Mouse (Mus musculus): ENCODE data around the gene Gdf15.

Gene Gdf15

DNA sequence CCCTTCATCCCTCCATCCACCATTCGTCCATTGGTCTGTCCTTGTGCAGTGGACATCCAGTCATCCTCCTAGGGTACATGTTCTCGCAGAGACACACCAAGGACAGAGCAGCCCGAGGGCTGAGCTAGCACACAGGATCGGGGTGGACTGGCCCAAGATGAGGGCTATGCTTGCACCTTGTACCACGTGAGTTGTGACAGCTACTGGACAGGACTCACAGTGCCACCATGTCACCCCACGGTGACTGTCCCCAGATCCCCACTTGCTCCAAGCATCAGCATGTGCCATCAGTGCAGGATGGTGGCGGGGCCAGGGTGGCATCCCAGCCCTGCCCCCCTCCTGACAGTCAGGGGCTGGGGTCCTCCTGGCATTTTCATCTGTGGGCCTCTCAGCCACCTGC lies 27.7 kb downstream of the Gdf15 start:
- whole genome bisulfite sequencing = 89% methylated on average over 7 of the region's 7 CpGs

DNA sequence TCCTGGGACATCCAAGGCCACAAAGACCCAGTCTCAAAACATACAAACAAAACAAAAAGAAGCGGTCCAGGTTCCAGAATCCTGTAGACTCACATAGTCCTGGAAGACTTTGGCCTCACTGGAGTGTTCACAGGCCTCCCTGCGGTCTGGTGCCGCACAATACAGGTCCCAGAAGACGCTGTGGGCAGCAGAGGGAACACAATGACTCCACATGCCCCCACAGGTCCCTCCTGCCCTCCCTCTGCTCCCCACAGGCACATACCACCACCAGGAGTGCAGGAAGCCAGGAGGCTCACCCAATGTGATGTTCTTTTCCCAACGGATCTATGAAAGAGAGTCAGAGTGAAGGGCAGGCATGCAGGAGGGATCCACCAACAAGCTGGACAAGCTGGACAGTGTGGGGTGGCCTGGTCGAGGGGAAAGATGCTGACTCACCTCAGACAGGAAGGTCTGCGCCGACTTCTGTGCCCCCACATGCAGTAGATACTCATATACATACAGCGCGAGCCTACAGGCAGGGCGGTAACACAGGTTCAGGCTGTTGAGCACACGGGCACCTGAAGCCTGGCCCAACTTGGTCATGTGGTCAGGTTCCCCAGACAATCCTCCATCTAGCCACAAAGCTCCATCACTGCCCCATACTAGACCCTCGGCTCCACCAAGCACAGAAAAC lies 30.0 kb downstream of the Gdf15 start:
- WGBS = 93% methylated on average over 13 of the region's 13 CpGs

DNA sequence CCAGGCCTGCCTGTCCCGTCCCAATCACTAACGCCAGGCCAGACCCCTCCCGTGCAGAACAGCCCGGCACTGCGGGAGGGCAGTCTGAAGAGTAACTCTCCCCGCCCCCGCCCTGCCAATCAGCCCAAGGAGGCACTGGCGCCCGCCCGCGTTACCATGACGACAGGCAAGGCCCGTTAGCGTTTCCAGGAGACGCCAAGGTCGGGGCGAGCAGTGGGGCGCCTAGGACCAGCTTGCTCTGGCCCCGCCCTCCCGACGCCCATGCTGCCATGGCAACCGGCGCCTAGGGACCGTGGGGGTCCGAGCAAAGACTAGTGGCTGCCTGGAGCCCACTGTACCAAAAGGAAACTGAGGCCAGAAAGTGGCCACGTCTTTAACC lies 31.0 kb downstream of the Gdf15 start:
- WGBS = 3% methylated on average over 26 of the region's 26 CpGs

DNA sequence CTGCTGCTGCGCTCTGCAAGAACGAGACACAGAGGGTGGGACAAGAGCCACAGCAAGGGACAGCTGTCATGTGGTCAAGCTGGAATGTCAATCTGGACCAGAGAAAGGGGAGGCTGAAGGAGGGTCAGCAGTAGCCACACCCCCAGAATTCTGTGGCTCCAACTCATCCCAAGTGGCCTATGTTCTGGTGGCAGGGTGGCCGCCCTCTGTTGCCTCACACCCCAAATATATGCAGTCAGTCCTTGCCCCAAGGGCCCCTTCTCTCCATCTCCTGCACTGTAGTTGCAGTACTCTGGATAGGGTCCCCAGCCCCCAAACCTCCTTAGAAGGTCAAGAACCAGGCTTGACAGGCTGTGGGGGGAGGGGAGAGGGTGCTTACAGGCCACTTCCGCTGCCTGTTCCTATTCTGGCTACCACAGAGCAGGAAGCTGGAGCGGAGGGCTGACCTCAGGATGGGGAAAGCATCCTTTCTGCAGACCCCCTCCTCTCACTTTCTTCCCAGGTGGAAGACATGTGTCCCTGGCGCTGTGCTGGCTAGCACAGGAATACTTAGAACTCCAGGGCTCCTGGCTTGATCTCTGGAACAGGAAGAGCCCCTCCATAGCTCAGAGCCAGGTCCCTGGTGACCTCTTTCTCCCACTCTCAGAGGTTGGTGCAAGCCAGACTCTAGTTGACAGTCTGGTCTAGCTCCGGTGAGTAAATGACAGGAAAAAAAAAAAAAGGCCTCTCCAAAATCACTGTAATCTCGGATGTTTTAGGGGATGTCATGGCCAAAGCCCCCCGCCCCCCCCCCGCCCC lies 31.6 kb downstream of the Gdf15 start:
- WGBS = 39% methylated on average over 10 of the region's 10 CpGs

DNA sequence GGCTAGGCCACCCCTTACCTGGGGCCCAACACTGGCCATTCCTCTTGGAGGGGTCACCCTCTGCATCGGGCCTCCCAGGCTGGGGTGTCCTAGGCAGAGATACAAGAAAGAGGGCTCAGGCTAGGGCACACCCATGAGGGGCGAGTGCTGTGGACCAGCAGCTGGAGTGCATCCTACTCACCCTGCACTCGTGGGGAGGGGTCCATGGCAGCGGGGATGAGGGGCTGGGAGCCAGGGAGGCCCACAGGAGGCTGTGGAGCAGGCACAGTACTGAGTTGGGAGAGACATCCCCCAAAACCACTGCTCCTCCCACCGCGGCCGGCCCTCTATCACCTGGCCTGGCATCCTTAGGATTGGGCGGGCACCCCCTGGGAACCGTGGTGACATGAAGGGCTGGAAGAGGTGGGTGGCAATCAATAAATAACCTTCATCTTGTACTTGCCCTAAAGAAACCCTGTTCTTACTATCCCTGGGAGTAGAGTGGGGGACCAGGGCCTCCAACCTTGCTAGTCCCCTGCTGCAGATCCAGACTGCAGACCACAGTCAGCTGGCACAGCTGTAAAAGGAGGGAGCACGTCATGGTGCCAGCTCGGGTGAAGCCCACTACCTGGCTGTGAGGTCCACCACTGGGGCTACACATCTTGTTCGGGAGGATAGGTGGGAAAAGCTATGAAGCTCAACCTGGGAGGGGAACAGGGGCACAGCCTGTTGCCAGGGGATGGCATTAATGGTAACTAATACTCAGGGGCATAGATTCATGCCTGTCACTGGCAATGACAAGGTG lies 32.6 kb downstream of the Gdf15 start:
- WGBS = 86% methylated on average over 12 of the region's 12 CpGs

DNA sequence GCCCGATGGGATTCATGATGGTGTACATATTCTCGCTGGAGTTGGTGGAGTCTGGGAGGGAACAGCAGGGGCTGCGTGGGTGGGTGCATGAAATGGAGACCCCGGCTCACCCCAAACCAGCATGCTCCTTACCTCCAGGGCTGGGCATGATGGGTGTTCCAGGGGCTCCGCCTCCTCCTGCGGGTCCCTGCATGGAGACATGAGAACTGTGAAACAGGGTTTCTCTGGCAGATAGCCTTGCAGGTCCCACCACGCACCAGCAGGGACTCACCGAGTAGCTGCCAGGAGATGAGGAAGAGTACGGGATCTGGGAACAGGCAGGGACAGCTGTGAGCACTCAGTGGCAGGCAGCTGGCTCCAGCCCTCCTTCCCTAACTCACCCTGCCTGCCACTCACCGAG lies 33.5 kb downstream of the Gdf15 start:
- 37% methylated on average over 10 of the region's 10 CpGs for WGBS

DNA sequence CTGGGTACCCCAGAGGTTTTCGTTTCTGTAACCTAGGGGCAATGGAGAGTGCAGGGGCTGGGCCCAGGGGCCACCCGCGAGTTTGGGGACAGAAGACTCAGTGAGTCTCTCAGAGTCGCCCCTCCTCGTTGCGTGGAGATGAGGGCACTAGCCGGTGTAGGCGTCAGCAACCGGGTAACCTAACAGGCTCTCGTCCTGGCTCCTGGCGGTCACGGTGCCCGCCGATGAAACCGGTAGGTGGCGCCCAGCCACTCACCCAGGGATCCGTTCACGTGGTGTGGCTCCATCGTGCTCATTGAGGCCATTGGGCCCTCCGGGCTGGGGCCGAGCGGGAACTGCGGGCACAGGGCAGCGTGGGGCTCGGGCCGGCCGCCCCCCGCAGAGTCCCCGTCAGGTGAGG lies 34.0 kb downstream of the Gdf15 start:
- WGBS = 24% methylated on average over 29 of the region's 29 CpGs

DNA sequence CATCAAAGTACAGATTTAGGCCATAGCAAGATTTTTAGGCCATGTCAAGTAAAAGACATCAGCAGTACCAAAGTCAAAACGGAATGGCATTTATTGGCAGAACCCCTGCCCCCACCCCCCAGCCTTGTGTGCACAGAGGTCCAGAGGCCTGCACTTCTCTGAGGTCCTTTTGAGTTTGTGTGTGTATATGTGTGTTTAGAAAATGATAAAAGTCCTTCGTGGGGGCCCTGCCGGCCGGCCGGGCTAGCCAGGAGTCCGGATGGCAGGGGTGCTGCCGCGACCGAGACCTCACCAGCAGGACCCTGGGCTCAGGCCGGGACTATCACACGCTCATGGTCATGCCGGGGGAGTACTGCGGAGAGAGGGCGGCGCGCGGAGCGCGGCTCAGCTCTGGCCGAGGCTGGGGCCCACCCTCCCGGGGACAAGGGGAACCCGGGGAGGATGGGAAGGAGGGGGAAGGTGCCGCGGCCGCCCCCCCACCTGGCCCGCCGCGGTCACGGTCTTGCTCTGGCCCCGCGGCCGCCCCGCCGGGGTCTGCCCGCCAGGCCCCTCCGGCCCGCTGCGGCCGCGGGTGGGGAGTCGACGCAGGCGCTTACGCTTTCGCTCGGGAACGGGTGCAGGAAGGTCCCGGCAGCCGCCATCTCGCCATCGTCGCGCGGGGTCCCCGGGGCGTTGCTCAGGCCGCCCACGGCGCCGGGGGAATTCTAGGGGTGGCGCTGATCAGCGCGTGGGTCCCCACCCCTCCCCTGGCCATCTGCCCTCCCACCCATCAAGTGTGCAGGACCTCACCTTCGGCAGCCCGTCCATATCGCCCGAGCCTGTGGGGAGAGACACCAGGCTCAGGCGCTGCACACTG lies 34.6 kb downstream of the Gdf15 start:
- WGBS = 41% methylated on average over 66 of the region's 68 CpGs

DNA sequence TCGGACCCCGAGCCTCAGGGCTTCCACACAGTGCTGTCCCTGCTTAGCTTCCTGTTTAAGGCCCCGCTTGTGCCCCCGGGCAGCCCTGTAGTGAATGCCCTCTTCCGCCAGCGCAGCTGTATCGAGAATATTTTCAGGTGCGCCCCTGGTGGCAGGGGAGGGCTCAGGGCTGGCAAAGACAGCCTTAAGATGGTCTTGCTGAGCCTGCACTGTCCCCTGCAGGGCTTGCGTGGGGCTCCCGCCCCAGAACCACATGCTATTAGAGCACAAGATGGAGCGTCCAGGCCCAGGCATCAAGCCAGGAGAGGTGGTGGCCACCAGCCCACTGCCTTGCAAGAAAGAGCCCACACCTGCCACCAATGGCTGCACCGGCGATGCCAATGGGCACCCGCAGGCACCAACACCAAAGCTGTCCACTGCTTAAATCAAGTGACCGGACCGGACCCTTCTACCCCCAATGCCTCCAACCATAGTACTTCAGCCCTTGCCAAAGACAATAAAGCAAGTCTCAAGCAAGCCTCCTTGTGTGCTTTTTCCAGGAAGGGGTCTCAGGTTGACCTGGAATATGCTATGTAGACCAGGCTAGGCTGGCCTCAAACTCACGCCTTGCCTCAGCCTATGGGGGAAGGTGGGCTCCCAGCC lies 35.4 kb downstream of the Gdf15 start:
- WGBS = 80% methylated on average over 17 of the region's 17 CpGs

DNA sequence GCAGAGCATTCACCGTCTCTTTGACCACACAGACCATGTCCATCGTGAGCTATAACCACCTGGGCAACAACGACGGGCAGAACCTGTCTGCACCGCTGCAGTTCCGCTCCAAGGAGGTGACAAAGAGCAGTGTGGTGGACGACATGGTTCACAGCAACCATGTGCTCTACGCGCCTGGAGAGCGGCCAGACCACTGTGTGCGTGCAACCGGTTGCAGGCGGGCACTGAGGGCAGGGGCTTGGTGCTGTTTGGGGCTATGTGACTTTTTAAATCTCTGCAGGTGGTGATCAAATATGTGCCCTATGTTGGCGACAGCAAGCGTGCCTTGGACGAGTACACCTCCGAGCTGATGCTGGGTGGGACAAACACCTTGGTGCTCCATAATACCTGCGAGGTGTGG lies 36.0 kb downstream of the Gdf15 start:
- 92% methylated on average over 18 of the region's 18 CpGs for WGBS

GRCm38 (mm10) chr8:70595811-70596210 lies 36.4 kb downstream of the Gdf15 start:
- 91% methylated on average over 12 of the region's 12 CpGs for WGBS

GRCm38 (mm10) chr8:70594621-70595564 lies 37.4 kb downstream of the Gdf15 start:
- 12% methylated on average over 82 of the region's 82 CpGs for WGBS

- 3% methylated on average over 40 of the region's 40 CpGs for WGBS
Measured at GRCm38 (mm10) chr8:70593961-70594609, 38.2 kb downstream of the Gdf15 start, which contains the start of gene Isyna1. Isyna1 (plus strand) TSS chr8:70594373.

GRCm38 (mm10) chr8:70593173-70593572 lies 39.1 kb downstream of the Gdf15 start:
- WGBS = 60% methylated on average over 8 of the region's 8 CpGs

DNA sequence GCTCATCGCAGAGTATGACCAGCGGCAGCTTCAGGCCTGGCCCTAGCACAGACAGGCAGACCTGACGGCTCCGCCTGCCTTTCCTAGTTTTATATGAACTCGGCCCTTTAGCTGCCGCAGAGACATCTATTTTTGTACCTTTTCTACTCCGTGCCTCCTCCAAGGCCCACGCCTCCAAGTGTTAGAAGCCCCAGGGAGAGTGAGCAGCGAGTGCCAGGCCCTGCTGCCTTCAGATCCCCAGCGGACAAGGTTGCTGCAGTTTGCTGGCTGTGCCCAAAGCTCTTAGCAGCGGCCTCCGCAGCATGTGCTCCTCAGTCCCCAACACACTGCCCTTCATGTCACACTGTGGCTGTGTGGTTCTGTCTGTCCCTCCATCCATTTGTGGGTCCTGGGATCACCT lies 40.7 kb downstream of the Gdf15 start:
- WGBS = 51% methylated on average over 12 of the region's 12 CpGs

DNA sequence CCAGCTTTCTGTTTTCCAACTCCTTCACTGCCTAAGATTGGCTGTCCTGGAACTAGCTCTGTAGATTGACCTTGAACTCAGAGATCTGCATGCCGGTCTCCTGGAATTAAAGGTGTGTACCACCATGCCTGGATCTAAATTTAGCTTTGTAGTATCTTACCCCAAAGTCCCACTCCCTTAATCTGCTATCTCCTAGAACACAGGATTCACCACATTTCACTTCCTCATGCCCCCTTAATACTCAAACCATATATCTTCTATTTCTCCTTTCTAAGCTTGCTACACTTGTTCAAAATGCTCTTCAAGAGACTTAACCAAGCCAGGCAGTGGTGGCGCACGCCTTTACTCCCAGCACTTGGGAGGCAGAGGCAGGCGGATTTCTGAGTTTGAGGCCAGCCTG lies 44.3 kb downstream of the Gdf15 start:
- 95% methylated on average over 4 of the region's 4 CpGs for whole genome bisulfite sequencing

DNA sequence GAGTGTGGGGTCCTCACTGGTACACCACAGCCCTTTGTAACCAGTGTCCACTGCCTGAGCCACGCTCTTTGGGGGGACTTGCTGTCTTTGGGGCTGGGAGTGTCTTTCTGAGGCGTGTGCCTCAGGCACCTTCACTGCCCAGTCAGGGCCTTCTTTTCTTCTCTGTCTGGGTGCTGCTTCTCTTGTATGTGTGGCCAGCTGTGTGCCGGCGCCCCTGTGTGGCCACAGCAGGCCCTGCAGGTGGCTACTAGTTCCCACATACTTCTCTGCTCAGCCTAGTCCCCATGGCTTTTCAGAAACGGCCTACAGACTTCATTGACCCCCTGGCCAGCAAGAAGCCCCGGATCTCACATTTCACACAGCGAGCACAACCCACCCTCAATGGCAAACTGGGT lies 47.0 kb downstream of the Gdf15 start:
- WGBS = 37% methylated on average over 7 of the region's 7 CpGs

GRCm38 (mm10) chr8:70584606-70585257 lies 47.5 kb downstream of the Gdf15 start:
- 85% methylated on average over 9 of the region's 9 CpGs for WGBS

Measured in cerebral cortex, adult 2 months (tissue).